Mouse (Mus musculus): ENCODE data around the gene Tmem175. TPM values are rescaled to one million over a fixed set of nuclear protein-coding genes. Genes with fewer than 3 reads are reported as not detected.

The Tmem175 gene
- total and polyA plus RNA-seq, 3 experiments, result 20.3 to 25.4 (median 21.4) TPM

- in situ Hi-C loops (cut with MboI; ENCODE audit: low pct_ligation_motif_present, low pct_unique_long_range_greater_than_20kb, low sequenced_read_pairs), result no loop called here
- Histone ChIP-seq H3K4me2 (ENCODE audit: insufficient read depth, low read depth, poor library complexity, severe bottlenecking) (no peak overlapping the region), H3K36me3 (replicated peaks in 1 of 2; ENCODE audit: control insufficient read depth in 1 of 2, insufficient read depth in 1 of 2, low read length in 1 of 2) (peaks cover 75 to 93% of the 10 kb centered on the region in 2 experiments), H3K27me3 (replicated peaks) (no peaks in the 10 kb centered on the region), H3K79me2 (replicated peaks; ENCODE audit: control insufficient read depth, extremely low read depth, insufficient read depth, poor library complexity, severe bottlenecking) (no peaks in the 10 kb centered on the region), H3K4me1 (ENCODE audit: control insufficient read depth in 1 of 2, insufficient read depth in 2 of 2) (no peaks in the 10 kb centered on the region), H3K27ac (ENCODE audit: insufficient read depth, low read depth) (no peak overlapping the region), H3K4me3 (replicated peaks in 1 of 3; ENCODE audit: low read depth in 2 of 3, low read length in 2 of 3, poor library complexity in 1 of 3) (no peak overlapping the region), H3K9ac (ENCODE audit: insufficient read depth, low read depth) (no peak overlapping the region), H3K9me3 (replicated peaks; ENCODE audit: low read length) (no peaks in the 10 kb centered on the region)
- dilution Hi-C loops (cut with MboI; ENCODE audit: extremely low pct_ligation_motif_present, extremely low pct_unique_long_range_greater_than_20kb, low sequenced_read_pairs), result no loop called here
- DNase-seq (ENCODE audit: extremely low read depth), result no peak
- TF ChIP-seq USF2 (conservative IDR thresholded peaks at IDR 0.05; ENCODE audit: low read depth, low read length) (no peak), MAX (IDR thresholded peaks at IDR 0.05; ENCODE audit: low read length) (no peak), RCOR1 (conservative IDR thresholded peaks at IDR 0.05; ENCODE audit: low read depth, low read length) (no peak), USF1 (IDR thresholded peaks at IDR 0.05; ENCODE audit: low read depth, low read length) (no peak), RAD21 (IDR thresholded peaks at IDR 0.05; ENCODE audit: low read depth, low read length) (no peak), TCF12 (IDR thresholded peaks at IDR 0.05; ENCODE audit: low read depth, low read length) (no peak), E2F4 (IDR thresholded peaks at IDR 0.05; ENCODE audit: insufficient replicate concordance, low read depth, low read length) (no peak), JUND (conservative IDR thresholded peaks at IDR 0.05; ENCODE audit: low read depth, low read length) (no peak), CHD1 (IDR thresholded peaks at IDR 0.05; ENCODE audit: low read depth, low read length) (no peak), ETS1 (conservative IDR thresholded peaks at IDR 0.05; ENCODE audit: low read depth, low read length) (no peak), MYC (IDR thresholded peaks at IDR 0.05; ENCODE audit: low read depth, low read length) (no peak)
Observed at GRCm38 (mm10) chr5:108581361-108581891, 48.1 kb upstream of the Tmem175 start.

GRCm38 (mm10) chr5:108599923-108600322, 29.6 kb upstream of the Tmem175 start:
- TF ChIP-seq MYC (IDR thresholded peaks at IDR 0.05; ENCODE audit: low read depth, low read length) (no peak), MXI1 (IDR thresholded peaks at IDR 0.05; ENCODE audit: low read depth, low read length) (no peak), USF2 (conservative IDR thresholded peaks at IDR 0.05; ENCODE audit: low read depth, low read length) (no peak), MEF2A (IDR thresholded peaks at IDR 0.05; ENCODE audit: borderline replicate concordance, low read depth, low read length) (no peak), JUN (IDR thresholded peaks at IDR 0.05; ENCODE audit: insufficient read depth, low read depth, low read length) (no peak), RCOR1 (conservative IDR thresholded peaks at IDR 0.05; ENCODE audit: low read depth, low read length) (no peak), ZKSCAN1 (IDR thresholded peaks at IDR 0.05; ENCODE audit: borderline replicate concordance, low read depth, low read length) (no peak), USF1 (IDR thresholded peaks at IDR 0.05; ENCODE audit: low read depth, low read length) (no peak), NELFE (IDR thresholded peaks at IDR 0.05; ENCODE audit: low read depth, low read length) (no peak), NRF1 (IDR thresholded peaks at IDR 0.05; ENCODE audit: low read depth, low read length) (no peak), CTCF (conservative IDR thresholded peaks at IDR 0.05 in 1 of 2, IDR thresholded peaks at IDR 0.05 in 1 of 2; ENCODE audit: low read depth in 2 of 2, low read length in 2 of 2) (no peak)
- in situ Hi-C loops (cut with MboI; ENCODE audit: low pct_ligation_motif_present, low pct_unique_long_range_greater_than_20kb, low sequenced_read_pairs) (no loop called here), dilution Hi-C loops (cut with MboI; ENCODE audit: extremely low pct_ligation_motif_present, extremely low pct_unique_long_range_greater_than_20kb, low sequenced_read_pairs) (no loop called here)
- Histone ChIP-seq H3K4me2 (ENCODE audit: insufficient read depth, low read depth, poor library complexity, severe bottlenecking) (no peak overlapping the region), H3K4me1 (ENCODE audit: control insufficient read depth in 1 of 2, insufficient read depth in 2 of 2) (peaks cover 0 to 16% of the 10 kb centered on the region in 2 experiments; a peak in 2 of 4 replicates), H3K79me2 (replicated peaks; ENCODE audit: control insufficient read depth, extremely low read depth, insufficient read depth, poor library complexity, severe bottlenecking) (no peaks in the 10 kb centered on the region), H3K27ac (ENCODE audit: insufficient read depth, low read depth) (no peak overlapping the region), H3K36me3 (replicated peaks in 1 of 2; ENCODE audit: control insufficient read depth in 1 of 2, insufficient read depth in 1 of 2, low read length in 1 of 2) (peaks cover 92 to 99% of the 10 kb centered on the region in 2 experiments), H3K9ac (ENCODE audit: insufficient read depth, low read depth) (no peak overlapping the region), H3K4me3 (replicated peaks in 1 of 3; ENCODE audit: low read depth in 2 of 3, low read length in 2 of 3, poor library complexity in 1 of 3) (no peak overlapping the region), H3K9me3 (replicated peaks; ENCODE audit: low read length) (no peaks in the 10 kb centered on the region), H3K27me3 (replicated peaks) (no peaks in the 10 kb centered on the region)
- DNase-seq (ENCODE audit: extremely low read depth), result no peak

All from CH12.LX (cell line).